Mouse (Mus musculus) C2C12 (cell line): ENCODE data around the gene Tcf25. TPM values are rescaled to one million over a fixed set of nuclear protein-coding genes. Genes with fewer than 3 reads are reported as not detected.

Experiments
- H3K27me3 ChIP-seq: one replicate; pipeline ENCODE4 v1.6.1; 2011; ENCODE audit not compliant: control insufficient read depth, insufficient read depth, insufficient read length
- H3K36me3 ChIP-seq: one replicate; pipeline ENCODE4 v1.6.1; 2011; ENCODE audit not compliant: control insufficient read depth, insufficient read depth
- H3K4me3 ChIP-seq: one replicate; pipeline ENCODE4 v1.5.1; 2011; ENCODE audit warnings: mild to moderate bottlenecking, control low read depth; ENCODE audit not compliant: poor library complexity, insufficient read depth, severe bottlenecking
- H3K79me2 ChIP-seq: one replicate; pipeline ENCODE4 v1.6.1; 2011; ENCODE audit not compliant: control insufficient read depth, insufficient read depth
- H3K79me3 ChIP-seq: one replicate; pipeline ENCODE4 v1.6.1; 2011; ENCODE audit warnings: low read depth, control low read depth
- H3ac ChIP-seq: one replicate; pipeline ENCODE3; 2011; ENCODE audit warnings: low read depth; ENCODE audit not compliant: control insufficient read depth, insufficient read length
- CEBPB ChIP-seq: IDR thresholded peaks from one replicate; pipeline ENCODE4 v1.6.1; 2011; ENCODE audit warnings: low read depth, mild to moderate bottlenecking, control low read depth, moderate library complexity
- CTCF ChIP-seq: IDR thresholded peaks from one replicate; pipeline ENCODE4 v1.5.1; 2011; ENCODE audit not compliant: control insufficient read depth, insufficient read depth, insufficient read length
- FOSL1 ChIP-seq: IDR thresholded peaks from one replicate; pipeline ENCODE4 v1.8.0; 2011; ENCODE audit warnings: mild to moderate bottlenecking, low read length; ENCODE audit not compliant: poor library complexity, insufficient read depth, severe bottlenecking
- MAX ChIP-seq: IDR thresholded peaks from one replicate; pipeline ENCODE4 v1.6.1; 2011; ENCODE audit warnings: mild to moderate bottlenecking, control low read depth
- MYOD1 ChIP-seq: IDR thresholded peaks from one replicate; pipeline ENCODE4 v1.6.1; 2011; ENCODE audit warnings: low read depth; ENCODE audit not compliant: control insufficient read depth, insufficient read length
- MYOG ChIP-seq: IDR thresholded peaks from one replicate; pipeline ENCODE4 v1.6.1; 2011; ENCODE audit not compliant: control insufficient read depth, insufficient read length; ENCODE audit errors: extremely low read depth
- USF1 ChIP-seq: IDR thresholded peaks from one replicate; pipeline ENCODE4 v1.6.1; 2011; ENCODE audit warnings: low read depth, mild to moderate bottlenecking, control low read depth, moderate library complexity
- polyA plus RNA-seq: library from polyadenylated mRNA; unstranded; fragments of >200 nt; fragmentation: generic; extraction: Trizol; gene quantifications from one replicate; pipeline ENCODE4 v1.2.1, GENCODE M21; 2012; ENCODE audit warnings: missing spikeins

Tcf25 gene
- polyA plus RNA-seq, 1 experiment = 128 TPM

GRCm38 (mm10) chr8:123422056-123422780 is 48.7 kb downstream of the Tcf25 start:
- H3K27me3 ChIP-seq = no peaks in the 10 kb centered on the region
- no peak overlapping the region for H3K4me3 ChIP-seq
- no peak for TF ChIP-seq MYOD1
- TF ChIP-seq CTCF = peak; percentile 66
- H3K36me3 ChIP-seq = peaks cover 27% of the 10 kb centered on the region
- H3K79me3 ChIP-seq = no peaks in the 10 kb centered on the region
- peak overlapping the region; percentile 47 for H3ac ChIP-seq
- no peaks in the 10 kb centered on the region for H3K79me2 ChIP-seq

GRCm38 (mm10) chr8:123422781-123423159 is 49.2 kb downstream of the Tcf25 start:
- H3K36me3 ChIP-seq = peaks cover 26% of the 10 kb centered on the region
- H3ac ChIP-seq = peak overlapping the region; percentile 47
- H3K79me2 ChIP-seq = no peaks in the 10 kb centered on the region
- TF ChIP-seq FOSL1 = no peak
- no peak for TF ChIP-seq USF1
- TF ChIP-seq CTCF = no peak
- no peak for TF ChIP-seq CEBPB
- no peak for TF ChIP-seq MYOD1
- no peak for TF ChIP-seq MYOG
- TF ChIP-seq MAX = no peak
- H3K79me3 ChIP-seq = no peaks in the 10 kb centered on the region
- H3K4me3 ChIP-seq = no peak overlapping the region
- no peaks in the 10 kb centered on the region for H3K27me3 ChIP-seq

GRCm38 (mm10) chr8:123423441-123423840 is 49.9 kb downstream of the Tcf25 start, which contains the start of gene Def8:
Gene Def8 (plus strand): TSS chr8:123423527.
- H3K36me3 ChIP-seq = peaks cover 23% of the 10 kb centered on the region
- no peaks in the 10 kb centered on the region for H3K79me3 ChIP-seq
- H3K4me3 ChIP-seq = no peak within 1 kb of the TSS
- TF ChIP-seq FOSL1 = no peak
- H3ac ChIP-seq = peak within 1 kb of the TSS; percentile 47
- H3K79me2 ChIP-seq = no peaks in the 10 kb centered on the region
- H3K27me3 ChIP-seq = no peaks in the 10 kb centered on the region

DNA sequence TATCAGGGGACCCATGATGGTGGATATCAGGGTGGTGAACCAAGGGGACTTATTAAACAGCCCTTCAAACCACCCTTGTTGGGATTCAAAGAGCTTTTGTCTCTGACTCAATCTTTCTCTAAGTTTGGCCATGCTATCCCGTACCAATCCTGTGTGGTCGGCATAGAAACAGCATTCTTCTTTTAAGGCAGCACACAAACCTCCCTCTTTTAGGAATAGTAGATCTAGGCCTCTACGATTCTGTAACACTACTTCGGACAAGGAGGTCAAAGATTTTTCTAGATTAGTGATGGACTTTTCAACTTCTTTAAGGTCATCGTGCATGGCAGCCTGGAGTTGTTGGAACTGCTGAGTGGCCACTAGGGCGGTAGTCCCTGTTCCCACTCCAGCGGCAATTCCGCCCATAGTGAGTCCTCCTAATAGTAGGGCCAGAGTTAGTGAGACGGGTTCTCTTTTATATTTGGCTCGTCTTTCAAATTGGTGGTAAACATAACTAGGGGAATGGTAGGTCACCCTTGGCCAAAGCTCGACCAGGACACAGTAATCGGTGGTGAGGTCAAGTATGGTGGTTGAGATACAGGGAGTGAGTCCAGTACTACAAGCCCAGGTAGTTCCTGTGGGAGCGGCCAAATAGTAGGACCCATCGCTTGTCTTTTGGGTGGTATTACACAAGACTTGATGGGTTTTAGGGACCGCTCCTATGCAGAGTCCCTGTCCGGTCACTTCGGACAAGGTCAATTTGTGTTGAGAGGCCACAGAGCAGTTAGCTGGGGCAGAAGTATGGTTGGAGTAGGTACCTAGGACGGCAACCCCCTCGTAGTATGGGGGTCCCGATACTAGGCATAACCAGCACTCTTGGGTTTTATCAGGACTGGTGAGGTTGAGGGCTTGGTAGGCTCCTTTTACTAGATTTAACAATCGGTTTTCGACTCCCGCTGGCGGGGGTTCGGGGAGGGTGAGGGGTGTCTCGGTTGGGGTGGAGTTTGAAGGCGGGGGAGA is 53.3 kb downstream of the Tcf25 start:
- Histone ChIP-seq H3K79me3 (no peaks in the 10 kb centered on the region), H3K36me3 (no peaks in the 10 kb centered on the region)

GRCm38 (mm10) chr8:123427639-123428275 is 54.2 kb downstream of the Tcf25 start:
- Histone ChIP-seq H3K27me3 (no peaks in the 10 kb centered on the region), H3K36me3 (no peaks in the 10 kb centered on the region), H3K79me2 (no peaks in the 10 kb centered on the region), H3ac (no peak overlapping the region), H3K79me3 (no peaks in the 10 kb centered on the region), H3K4me3 (no peak overlapping the region)
- TF ChIP-seq CEBPB (no peak), MAX (no peak), CTCF (no peak)

More for the DNA sequence above, 53.3 kb downstream of the Tcf25 start:
- no peaks in the 10 kb centered on the region for H3K27me3 ChIP-seq
- H3K79me2 ChIP-seq = no peaks in the 10 kb centered on the region
- H3K4me3 ChIP-seq = no peak overlapping the region
- no peak for TF ChIP-seq MYOG
- no peak overlapping the region for H3ac ChIP-seq

DNA sequence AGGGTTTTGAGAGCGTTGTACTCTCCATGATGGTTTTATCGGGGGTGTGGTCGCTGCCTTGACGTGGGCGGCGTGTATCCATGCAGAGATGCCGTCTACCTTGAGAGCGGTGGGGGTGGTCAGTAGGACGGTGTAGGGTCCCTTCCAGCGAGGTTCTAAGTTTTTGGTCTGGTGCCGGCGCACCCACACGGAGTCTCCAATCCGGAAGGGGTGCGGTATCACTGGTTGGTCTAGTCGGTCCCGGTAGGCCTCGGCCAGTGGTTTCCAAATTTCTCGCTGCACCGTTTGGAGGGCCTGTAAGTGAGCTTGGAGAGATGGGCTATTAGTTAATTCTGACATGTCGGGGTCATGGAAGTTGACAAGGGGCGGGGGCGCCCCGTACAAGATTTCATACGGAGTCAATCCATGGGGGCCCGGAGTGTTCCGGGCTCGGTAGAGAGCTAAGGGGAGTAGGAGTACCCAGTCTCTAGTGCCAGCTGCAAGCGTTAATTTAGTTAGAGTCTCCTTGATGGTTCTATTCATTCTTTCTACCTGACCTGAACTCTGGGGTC is 54.9 kb downstream of the Tcf25 start:
- no peaks in the 10 kb centered on the region for H3K36me3 ChIP-seq
- no peak overlapping the region for H3K4me3 ChIP-seq
- no peaks in the 10 kb centered on the region for H3K79me2 ChIP-seq
- no peaks in the 10 kb centered on the region for H3K79me3 ChIP-seq
- no peaks in the 10 kb centered on the region for H3K27me3 ChIP-seq
- TF ChIP-seq CTCF = no peak
- TF ChIP-seq CEBPB = no peak
- no peak for TF ChIP-seq FOSL1
- no peak overlapping the region for H3ac ChIP-seq
